Mouse (Mus musculus): ENCODE measurements at regions not wholly inside any gene's neighbourhood (a gene's known extent, or its start where the extent isn't known, plus 50 kb on each side); places are given as distances from the start of the nearest gene placed in this dataset.

DNA sequence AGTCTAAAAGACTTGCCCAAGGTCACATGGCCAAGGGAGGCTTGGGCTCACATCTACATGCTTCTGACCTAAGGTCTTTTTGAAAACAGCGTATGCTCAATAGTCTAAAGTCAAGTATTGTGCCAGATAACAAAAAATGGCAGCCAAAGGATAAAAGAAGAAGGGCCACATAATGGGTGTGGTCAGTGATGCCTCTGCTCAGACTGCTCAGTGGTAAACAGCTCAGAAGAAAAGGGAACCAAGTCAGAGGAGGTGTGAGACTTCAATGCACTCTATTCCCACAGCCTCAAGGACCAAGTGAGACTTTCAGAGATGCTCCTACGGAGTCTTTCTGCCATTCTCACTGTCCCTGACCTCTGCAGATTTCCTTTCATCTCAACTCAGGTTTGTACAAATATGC lies 373.5 kb downstream of the H2al1j start:
- no peak for ATAC-seq (replicated peaks; ENCODE audit: low FRiP score, poor library complexity, severe bottlenecking)

GRCm38 (mm10) chrX:11705851-11706557 lies 378.4 kb downstream of the H2al1j start:
- no peak for ATAC-seq (replicated peaks; ENCODE audit: low FRiP score, poor library complexity, severe bottlenecking)

DNA sequence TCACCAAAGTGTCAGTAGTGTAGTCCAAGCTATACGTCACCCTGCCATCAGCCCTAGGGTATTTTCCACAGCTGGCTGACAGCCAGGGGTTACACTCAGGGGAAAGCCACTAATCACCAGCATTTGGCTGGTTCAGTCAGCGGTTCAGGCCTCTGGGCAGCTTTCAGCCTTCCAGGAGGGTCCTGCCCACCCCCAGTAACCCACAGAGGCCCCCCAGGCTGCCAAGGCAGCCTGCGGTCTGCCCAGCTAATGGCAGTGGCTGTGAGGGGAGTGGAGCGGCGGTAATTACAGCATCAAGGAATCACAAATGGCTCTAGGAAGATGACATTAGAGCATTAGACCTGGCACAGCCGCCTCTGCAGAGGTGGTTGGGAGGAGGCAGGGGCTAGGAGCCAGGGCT lies 379.7 kb downstream of the H2al1j start:
- ATAC-seq (replicated peaks; ENCODE audit: low FRiP score, poor library complexity, severe bottlenecking): no peak

DNA sequence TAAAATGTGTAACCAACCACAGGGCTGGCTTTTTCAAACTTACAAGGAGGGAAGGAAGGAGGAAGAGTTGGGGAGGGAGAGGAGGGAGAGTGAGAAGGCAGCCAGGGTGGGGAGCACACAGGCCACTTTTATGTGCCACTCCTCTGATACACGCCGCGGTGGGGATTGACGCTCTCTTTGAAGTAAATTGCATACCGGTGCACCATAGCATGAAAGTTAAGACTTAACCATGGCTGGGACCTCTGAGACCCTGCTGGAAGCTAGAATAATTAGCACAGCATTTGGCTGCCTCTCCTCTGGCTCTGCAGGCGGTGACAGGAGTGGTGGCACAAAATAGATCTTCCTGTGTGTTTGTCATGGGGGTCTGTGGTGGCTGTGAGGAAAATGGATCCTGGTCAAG lies 380.7 kb downstream of the H2al1j start:
- no peak for ATAC-seq (replicated peaks; ENCODE audit: low FRiP score, poor library complexity, severe bottlenecking)

DNA sequence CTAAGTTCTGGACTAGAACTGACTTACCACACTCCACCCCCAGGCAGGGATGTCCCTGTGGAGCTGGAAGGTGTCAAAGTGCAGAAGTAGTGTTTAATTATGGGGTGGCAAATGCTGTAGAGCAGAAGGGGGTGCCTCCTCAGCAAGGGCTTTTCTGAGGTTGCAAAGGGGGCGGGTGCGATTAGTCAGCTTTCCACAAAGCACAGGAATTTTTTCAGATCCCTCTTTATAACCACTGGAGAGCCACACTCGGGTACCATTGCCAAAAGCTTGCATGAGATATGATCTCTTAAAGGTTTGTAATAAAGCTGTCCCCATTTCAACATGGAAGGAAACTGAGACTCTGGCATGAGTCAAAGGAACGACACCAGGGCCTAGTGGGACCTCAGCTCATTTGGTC lies 381.7 kb downstream of the H2al1j start:
- ATAC-seq (replicated peaks; ENCODE audit: low FRiP score, poor library complexity, severe bottlenecking): no peak

DNA sequence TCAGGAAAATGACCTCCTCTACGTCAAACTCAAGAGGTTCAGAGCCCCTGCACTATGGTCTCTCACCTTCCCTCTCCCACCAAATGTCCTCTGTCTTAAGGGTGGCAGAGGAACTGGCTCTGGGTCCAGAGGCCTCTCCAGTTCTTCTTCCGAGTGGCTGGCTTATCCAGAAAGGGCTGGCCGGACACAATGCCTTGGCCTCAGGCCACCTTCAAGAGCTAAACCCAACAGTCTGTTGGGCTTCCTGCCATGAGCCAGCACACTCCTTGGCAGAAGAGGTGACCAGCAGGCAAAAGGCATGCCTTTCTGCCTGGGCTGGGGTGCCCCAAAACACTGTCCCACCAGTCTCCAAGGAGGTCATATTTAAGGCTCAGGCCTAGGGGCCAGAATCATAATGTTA lies 385.8 kb downstream of the H2al1j start:
- no peak for ATAC-seq (replicated peaks; ENCODE audit: low FRiP score, poor library complexity, severe bottlenecking)

DNA sequence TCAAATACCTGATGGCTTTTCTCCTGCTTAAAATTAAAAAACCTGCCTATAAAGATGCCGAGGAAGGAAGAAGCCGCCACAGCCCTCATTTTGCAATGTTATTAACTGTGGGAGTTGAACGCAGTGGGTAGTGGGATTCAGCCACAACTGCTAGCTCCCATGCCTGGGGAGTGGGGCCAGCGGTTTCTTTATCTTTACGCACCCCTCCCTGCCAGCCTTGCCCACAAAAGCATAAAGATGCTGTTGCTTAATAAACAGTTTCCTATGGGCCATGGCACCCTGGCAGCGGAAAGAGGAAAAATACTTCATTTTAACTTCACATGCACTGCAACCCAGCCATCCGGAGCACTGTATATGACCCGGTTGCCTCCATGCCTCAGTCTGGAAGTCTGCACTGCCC lies 389.2 kb downstream of the H2al1j start:
- no peak for ATAC-seq (replicated peaks; ENCODE audit: low FRiP score, poor library complexity, severe bottlenecking)

- ATAC-seq (replicated peaks; ENCODE audit: low FRiP score, poor library complexity, severe bottlenecking): no peak
Measured at GRCm38 (mm10) chrX:11718778-11719177, 391.2 kb downstream of the H2al1j start.

- ATAC-seq (replicated peaks; ENCODE audit: low FRiP score, poor library complexity, severe bottlenecking): no peak
Measured at GRCm38 (mm10) chrX:11720517-11720916, 392.9 kb downstream of the H2al1j start.

- no peak for ATAC-seq (replicated peaks; ENCODE audit: low FRiP score, poor library complexity, severe bottlenecking)
Measured at GRCm38 (mm10) chrX:11722730-11723129, 395.1 kb downstream of the H2al1j start.

- ATAC-seq (replicated peaks; ENCODE audit: low FRiP score, poor library complexity, severe bottlenecking): no peak
Measured at GRCm38 (mm10) chrX:11724718-11725117, 397.1 kb downstream of the H2al1j start.

DNA sequence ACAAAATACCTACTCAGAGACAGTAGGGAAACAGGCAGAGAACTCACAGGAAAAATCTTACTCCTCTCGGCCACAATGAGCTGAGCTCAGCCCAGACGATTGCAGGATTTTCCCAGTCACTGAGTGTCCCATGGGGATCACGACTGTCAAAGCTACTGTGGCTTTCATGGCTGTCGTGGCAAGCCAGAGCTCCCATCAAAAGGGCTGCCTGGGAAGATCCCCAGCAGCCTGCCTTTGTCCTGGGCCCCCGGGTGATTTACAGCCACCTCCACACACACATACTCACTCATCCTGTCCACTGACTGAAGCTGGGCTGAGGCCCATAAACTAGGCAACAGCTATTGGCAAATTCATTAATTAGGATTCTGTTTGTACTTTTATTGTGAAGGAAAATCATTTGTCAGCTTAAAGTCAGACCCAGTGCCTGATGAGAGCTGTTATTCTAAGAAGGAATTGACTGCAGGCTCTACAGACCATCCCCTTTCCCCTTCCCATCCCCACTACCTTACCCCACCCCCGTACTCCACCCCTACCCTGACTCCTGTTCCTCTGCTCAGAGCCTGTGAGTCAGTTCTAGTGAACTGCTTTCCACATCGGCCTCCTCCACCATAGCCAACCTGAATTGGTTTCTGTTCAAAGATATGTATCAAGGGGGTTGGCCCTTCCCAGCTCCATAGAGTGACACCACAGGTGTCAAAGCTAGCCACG lies 399.1 kb downstream of the H2al1j start:
- no peak for ATAC-seq (replicated peaks; ENCODE audit: low FRiP score, poor library complexity, severe bottlenecking)

GRCm38 (mm10) chrX:11728481-11728880 lies 400.9 kb downstream of the H2al1j start:
- ATAC-seq (replicated peaks; ENCODE audit: low FRiP score, poor library complexity, severe bottlenecking): no peak

DNA sequence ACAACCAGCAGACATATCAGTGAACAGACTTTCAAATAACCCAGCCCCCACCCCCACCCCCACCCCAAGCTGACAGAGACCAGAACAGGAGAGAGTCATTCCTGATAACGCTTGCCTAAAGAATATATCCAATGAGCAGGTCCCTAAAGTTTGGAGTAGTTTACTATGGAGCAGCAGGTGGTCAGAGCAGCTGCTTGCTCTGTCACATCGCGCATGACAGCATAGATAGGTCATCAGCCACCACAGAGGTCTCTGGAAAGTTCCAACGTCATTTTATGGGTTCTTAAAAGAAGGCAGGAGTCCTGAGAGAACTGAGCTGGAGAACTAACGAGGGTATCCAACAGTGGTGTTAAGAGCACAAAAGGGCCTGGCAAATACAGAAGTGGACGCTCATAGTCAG lies 402.4 kb downstream of the H2al1j start:
- no peak for ATAC-seq (replicated peaks; ENCODE audit: low FRiP score, poor library complexity, severe bottlenecking)

GRCm38 (mm10) chrX:11732371-11732770 lies 404.7 kb downstream of the H2al1j start:
- no peak for ATAC-seq (replicated peaks; ENCODE audit: low FRiP score, poor library complexity, severe bottlenecking)

GRCm38 (mm10) chrX:11734505-11735435 lies 407.1 kb downstream of the H2al1j start:
- no peak for ATAC-seq (replicated peaks; ENCODE audit: low FRiP score, poor library complexity, severe bottlenecking)

- ATAC-seq (replicated peaks; ENCODE audit: low FRiP score, poor library complexity, severe bottlenecking): no peak
Measured at GRCm38 (mm10) chrX:11735516-11736170, 408.0 kb downstream of the H2al1j start.

- ATAC-seq (replicated peaks; ENCODE audit: low FRiP score, poor library complexity, severe bottlenecking): no peak
Measured at GRCm38 (mm10) chrX:11736481-11736880, 408.9 kb downstream of the H2al1j start.

GRCm38 (mm10) chrX:11739565-11739964 lies 411.9 kb downstream of the H2al1j start:
- ATAC-seq (replicated peaks; ENCODE audit: low FRiP score, poor library complexity, severe bottlenecking): no peak

DNA sequence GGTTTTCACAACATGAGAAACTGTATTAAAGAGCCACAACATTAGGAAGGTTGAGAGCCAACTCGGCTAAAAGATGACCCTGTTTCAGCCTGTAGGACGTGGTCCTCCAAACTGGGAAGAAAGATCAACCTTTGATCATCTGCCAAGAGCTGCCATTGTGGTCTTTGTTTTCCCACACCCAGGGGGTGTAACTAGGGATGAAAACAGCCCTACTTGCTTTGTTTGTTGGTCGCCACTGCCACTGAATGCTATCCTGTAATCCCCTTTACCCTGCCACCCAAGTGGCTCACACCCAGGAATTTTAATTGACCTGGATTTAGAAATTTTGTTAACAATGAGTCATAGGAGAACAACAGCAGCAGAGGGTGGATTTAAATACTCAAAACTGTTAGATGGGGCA lies 414.2 kb downstream of the Bcor start:
- ATAC-seq (replicated peaks; ENCODE audit: low FRiP score, poor library complexity, severe bottlenecking): no peak

Measured in erythroid progenitor cell, adult 5-6 weeks (primary cell).